Mouse (Mus musculus): ENCODE results near the gene Prex1. TPM values are rescaled to one million over a fixed set of nuclear protein-coding genes. Genes with fewer than 3 reads are reported as not detected.
A peak's percentile ranks its signal among the peaks of the same experiment; 100 is the strongest.
"Not testable (repeated sequence)": the region's sequence is repeated elsewhere in the genome, so short reads cannot be mapped to it uniquely, and the experiment has no call there.

Prex1 gene
- polyA plus RNA-seq, 1 experiment from 2014 or later: 38.8 TPM

GRCm38 (mm10) chr2:166535519-166535918 lies 178.1 kb downstream of the Prex1 start:
- no peak for ATAC-seq (replicated peaks)
- Histone ChIP-seq H3K27ac (replicated peaks) (no peak overlapping the region), H3K9me3 (no peaks in the 10 kb centered on the region), H3K4me2 (replicated peaks) (no peak overlapping the region), H3K4me3 (no peak overlapping the region), H3K27me3 (no peaks in the 10 kb centered on the region), H3K36me3 (no peaks in the 10 kb centered on the region), H3K9ac (replicated peaks) (no peak overlapping the region), H3K4me1 (no peaks in the 10 kb centered on the region)
- whole genome bisulfite sequencing: 92% methylated on average over 11 of the region's 11 CpGs

GRCm38 (mm10) chr2:166526204-166526603 lies 187.4 kb downstream of the Prex1 start:
- Histone ChIP-seq H3K4me2 (replicated peaks) (no peak overlapping the region), H3K27me3 (peaks cover 19% of the 10 kb centered on the region; the same call in 1 of the 2 replicates), H3K36me3 (no peaks in the 10 kb centered on the region), H3K9ac (replicated peaks) (no peak overlapping the region), H3K4me3 (no peak overlapping the region), H3K4me1 (peaks cover 14% of the 10 kb centered on the region), H3K27ac (replicated peaks) (no peak overlapping the region), H3K9me3 (0 out of 2 replicates have a peak, but pooled peaks cover 3% of the 10 kb centered on the region)
- no peak for ATAC-seq (replicated peaks)
- WGBS: 88% methylated on average over 9 of the region's 9 CpGs

GRCm38 (mm10) chr2:166523156-166523890 lies 190.3 kb downstream of the Prex1 start:
- Histone ChIP-seq H3K27ac (replicated peaks) (no peak overlapping the region), H3K4me3 (no peak overlapping the region), H3K4me2 (replicated peaks) (no peak overlapping the region), H3K27me3 (peaks cover 40% of the 10 kb centered on the region; the same call in 1 of the 2 replicates), H3K9me3 (no peaks in the 10 kb centered on the region), H3K36me3 (no peaks in the 10 kb centered on the region), H3K9ac (replicated peaks) (no peak overlapping the region), H3K4me1 (peaks cover 14% of the 10 kb centered on the region)
- ATAC-seq (replicated peaks): no peak
- 75% methylated on average over 10 of the region's 10 CpGs for WGBS

GRCm38 (mm10) chr2:166522612-166523120 lies 191.0 kb downstream of the Prex1 start:
- no peaks in the 10 kb centered on the region for H3K9me3 ChIP-seq
- peak overlapping the region; percentile 3; the same call in 1 of the 2 replicates for H3K4me2 ChIP-seq (replicated peaks)
- 72% methylated on average over 15 of the region's 15 CpGs for WGBS
- no peak for ATAC-seq (replicated peaks)
- H3K9ac ChIP-seq (replicated peaks): no peak overlapping the region
- H3K4me1 ChIP-seq: peaks cover 20% of the 10 kb centered on the region
- peaks cover 42% of the 10 kb centered on the region; the same call in 1 of the 2 replicates for H3K27me3 ChIP-seq
- H3K4me3 ChIP-seq: no peak overlapping the region
- H3K27ac ChIP-seq (replicated peaks): no peak overlapping the region
- no peaks in the 10 kb centered on the region for H3K36me3 ChIP-seq

- Histone ChIP-seq H3K4me2 (replicated peaks) (peak overlapping the region; percentile 3; the same call in 1 of the 2 replicates), H3K27ac (replicated peaks) (no peak overlapping the region), H3K36me3 (no peaks in the 10 kb centered on the region), H3K4me1 (peaks cover 25% of the 10 kb centered on the region), H3K4me3 (no peak overlapping the region), H3K27me3 (peaks cover 42% of the 10 kb centered on the region; the same call in 1 of the 2 replicates), H3K9ac (replicated peaks) (no peak overlapping the region), H3K9me3 (no peaks in the 10 kb centered on the region)
- no peak for ATAC-seq (replicated peaks)
- WGBS: 29% methylated on average over 16 of the region's 16 CpGs
Measured at GRCm38 (mm10) chr2:166521878-166522611, 191.6 kb downstream of the Prex1 start.

- WGBS: 95% methylated on average over 5 of the region's 5 CpGs
- no peak for ATAC-seq (replicated peaks)
- H3K36me3 ChIP-seq: no peaks in the 10 kb centered on the region
- no peaks in the 10 kb centered on the region for H3K9me3 ChIP-seq
- peaks cover 27% of the 10 kb centered on the region for H3K4me1 ChIP-seq
- H3K27me3 ChIP-seq: peaks cover 42% of the 10 kb centered on the region; the same call in 1 of the 2 replicates
- no peak overlapping the region for H3K27ac ChIP-seq (replicated peaks)
- H3K4me2 ChIP-seq (replicated peaks): no peak overlapping the region
- no peak overlapping the region for H3K9ac ChIP-seq (replicated peaks)
- H3K4me3 ChIP-seq: no peak overlapping the region
Measured at GRCm38 (mm10) chr2:166521461-166521860, 192.2 kb downstream of the Prex1 start.

GRCm38 (mm10) chr2:166520536-166520935 lies 193.1 kb downstream of the Prex1 start:
- H3K36me3 ChIP-seq: no peaks in the 10 kb centered on the region
- no peak overlapping the region for H3K9ac ChIP-seq (replicated peaks)
- no peaks in the 10 kb centered on the region for H3K9me3 ChIP-seq
- no peak overlapping the region for H3K4me3 ChIP-seq
- no peak overlapping the region for H3K4me2 ChIP-seq (replicated peaks)
- no peak for ATAC-seq (replicated peaks)
- 88% methylated on average over 12 of the region's 12 CpGs for WGBS
- H3K4me1 ChIP-seq: peaks cover 27% of the 10 kb centered on the region
- H3K27me3 ChIP-seq: peaks cover 46% of the 10 kb centered on the region; the same call in 1 of the 2 replicates
- H3K27ac ChIP-seq (replicated peaks): no peak overlapping the region

- H3K4me3 ChIP-seq; H3K9ac ChIP-seq (replicated peaks); H3K36me3 ChIP-seq; H3K9me3 ChIP-seq; H3K27ac ChIP-seq (replicated peaks): not testable (repeated sequence)
- 0% methylated on average over 14 of the region's 17 CpGs for WGBS
- peaks cover 22% of the 10 kb centered on the region for H3K4me1 ChIP-seq
- H3K4me2 ChIP-seq (replicated peaks): peak overlapping the region; percentile 30
- ATAC-seq (replicated peaks): peak; percentile 81
- peaks cover 37% of the 10 kb centered on the region; the same call in 1 of the 2 replicates for H3K27me3 ChIP-seq
Measured at GRCm38 (mm10) chr2:166517392-166518174, 196.0 kb downstream of the Prex1 start.

GRCm38 (mm10) chr2:166516818-166517353 lies 196.7 kb downstream of the Prex1 start:
- Histone ChIP-seq H3K4me1 (peaks cover 15% of the 10 kb centered on the region), H3K36me3 (no peaks in the 10 kb centered on the region), H3K4me2 (replicated peaks) (peak overlapping the region; percentile 30), H3K9me3 (no peaks in the 10 kb centered on the region), H3K4me3 (no peak overlapping the region), H3K27ac (replicated peaks) (no peak overlapping the region), H3K9ac (replicated peaks) (no peak overlapping the region), H3K27me3 (peaks cover 33% of the 10 kb centered on the region; the same call in 1 of the 2 replicates)
- 12% methylated on average over 6 of the region's 6 CpGs for WGBS
- ATAC-seq (replicated peaks): no peak
